Mouse (Mus musculus): ENCODE results near the gene Fxyd3. TPM values are rescaled to one million over a fixed set of nuclear protein-coding genes. Genes with fewer than 3 reads are reported as not detected.

Fxyd3 gene
- polyA plus RNA-seq, 1 experiment from 2014 or later = 1.1 TPM

Small RNAs within 50 kb of the gene (microRNA-seq; reads per million reads assigned to microRNA genes)
- not detected for gene Mir7050

Other genes with a start within 250 kb of the Fxyd3 start
- gene Ffar3, start 220.5 kb downstream of the Fxyd3 start, polyA plus RNA-seq (2015; fragmentation: Nextera tagmentation; extraction: Ambion mirVana) = not detected in 2 replicates
- gene Ffar1, start 215.1 kb downstream of the Fxyd3 start, polyA plus RNA-seq (2015; fragmentation: Nextera tagmentation; extraction: Ambion mirVana) = not detected in 2 replicates
- 0.74 and 1.4 TPM in 2 replicates for gene Cd22, start 196.4 kb downstream of the Fxyd3 start, polyA plus RNA-seq (2015; fragmentation: Nextera tagmentation; extraction: Ambion mirVana)
- 0.16 and 0.27 TPM in 2 replicates for gene Mag, start 161.8 kb downstream of the Fxyd3 start, polyA plus RNA-seq (2015; fragmentation: Nextera tagmentation; extraction: Ambion mirVana)
- not detected in 2 replicates for gene Hamp2, start 152.0 kb downstream of the Fxyd3 start, polyA plus RNA-seq (2015; fragmentation: Nextera tagmentation; extraction: Ambion mirVana)
- 10.4 and 17.5 TPM in 2 replicates for gene Hamp, start 132.7 kb downstream of the Fxyd3 start, polyA plus RNA-seq (2015; fragmentation: Nextera tagmentation; extraction: Ambion mirVana)
- 7.9 and 9.0 TPM in 2 replicates for gene Usf2, start 119.9 kb downstream of the Fxyd3 start, polyA plus RNA-seq (2015; fragmentation: Nextera tagmentation; extraction: Ambion mirVana)
- gene Lsr, start 103.2 kb downstream of the Fxyd3 start, polyA plus RNA-seq (2015; fragmentation: Nextera tagmentation; extraction: Ambion mirVana) = 30.5 and 31.8 TPM in 2 replicates
- gene Fam187b, start 102.9 kb downstream of the Fxyd3 start, polyA plus RNA-seq (2015; fragmentation: Nextera tagmentation; extraction: Ambion mirVana) = 3.2 and 3.8 TPM in 2 replicates
- gene Fxyd5, start 34.2 kb downstream of the Fxyd3 start, polyA plus RNA-seq (2015; fragmentation: Nextera tagmentation; extraction: Ambion mirVana) = 19.9 and 22.4 TPM in 2 replicates
- gene Fxyd7, start 25.2 kb downstream of the Fxyd3 start, polyA plus RNA-seq (2015; fragmentation: Nextera tagmentation; extraction: Ambion mirVana) = 0.15 and 0.65 TPM in 2 replicates
- 120 and 130 TPM in 2 replicates for gene Fxyd1, start 19.5 kb downstream of the Fxyd3 start, polyA plus RNA-seq (2015; fragmentation: Nextera tagmentation; extraction: Ambion mirVana)
- gene Lgi4, start 17.4 kb downstream of the Fxyd3 start, polyA plus RNA-seq (2015; fragmentation: Nextera tagmentation; extraction: Ambion mirVana) = 0.02 and 0.12 TPM in 2 replicates
- gene Hpn, start 38.6 kb upstream of the Fxyd3 start, polyA plus RNA-seq (2015; fragmentation: Nextera tagmentation; extraction: Ambion mirVana) = 129 and 145 TPM in 2 replicates
- 0.75 and 0.76 TPM in 2 replicates for gene Scn1b, start 50.3 kb upstream of the Fxyd3 start, polyA plus RNA-seq (2015; fragmentation: Nextera tagmentation; extraction: Ambion mirVana)
- gene Gramd1a, start 79.2 kb upstream of the Fxyd3 start, polyA plus RNA-seq (2015; fragmentation: Nextera tagmentation; extraction: Ambion mirVana) = 10.2 and 11.6 TPM in 2 replicates
- gene Scgb2b2, start 213.8 kb upstream of the Fxyd3 start, polyA plus RNA-seq (2015; fragmentation: Nextera tagmentation; extraction: Ambion mirVana) = not detected in 2 replicates
- gene Scgb1b2, start 215.1 kb upstream of the Fxyd3 start, polyA plus RNA-seq (2015; fragmentation: Nextera tagmentation; extraction: Ambion mirVana) = not detected in 2 replicates